Mouse (Mus musculus): ENCODE results near the gene Gm11168. TPM values are rescaled to one million over a fixed set of nuclear protein-coding genes. Genes with fewer than 3 reads are reported as not detected.

Gm11168 gene
- polyA plus RNA-seq, 1 experiment, result 2.1 TPM

Other genes with a start within 250 kb of the Gm11168 start
- gene Gm10722, start 2.4 kb upstream of the Gm11168 start, polyA plus RNA-seq (2011; ENCODE audit: insufficient read length, low read depth, missing spikeins), result not detected in 2 replicates
- not detected in 2 replicates for gene Gm10721, start 9.8 kb downstream of the Gm11168 start, polyA plus RNA-seq (2011; ENCODE audit: insufficient read length, low read depth, missing spikeins)
- not detected in 2 replicates for gene Gm10720, start 12.3 kb downstream of the Gm11168 start, polyA plus RNA-seq (2011; ENCODE audit: insufficient read length, low read depth, missing spikeins)
- 4.0 TPM in 1 of 2 replicates, not detected in the other for gene Gm10719, start 14.1 kb downstream of the Gm11168 start, polyA plus RNA-seq (2011; ENCODE audit: insufficient read length, low read depth, missing spikeins)
- gene Gm10718, start 20.2 kb downstream of the Gm11168 start, polyA plus RNA-seq (2011; ENCODE audit: insufficient read length, low read depth, missing spikeins), result not detected in 2 replicates
- gene Gm10717, start 22.1 kb downstream of the Gm11168 start, polyA plus RNA-seq (2011; ENCODE audit: insufficient read length, low read depth, missing spikeins), result 0.80 TPM in 1 of 2 replicates, not detected in the other
- not detected in 2 replicates for gene Gm17535, start 31.3 kb downstream of the Gm11168 start, polyA plus RNA-seq (2011; ENCODE audit: insufficient read length, low read depth, missing spikeins)
- not detected in 2 replicates for gene Gm10715, start 33.5 kb downstream of the Gm11168 start, polyA plus RNA-seq (2011; ENCODE audit: insufficient read length, low read depth, missing spikeins)